In genomic region chr1:156487498-156487897, GRCm38 (mm10) we compare ENCODE assay signal across 18 mouse cellular contexts. TPM values are rescaled to one million over a fixed set of nuclear protein-coding genes. Genes with fewer than 3 reads are reported as not detected.
DNase-seq lines count a peak whose midpoint lies in the region; ATAC-seq and TF ChIP-seq lines count a peak whose summit lies in the region.
"Had no signal": no experiment of that assay in that cellular context is flagged by ENCODE, and none has a peak within 500 bp of the region (broad histone marks: within the 10 kb centered on the region; RNA-seq: fewer than 3 reads in every experiment).

No protein-coding gene starts in this region.

- TF ChIP-seq POLR2A in heart, adult 2 months (IDR thresholded peaks at IDR 0.05; ENCODE audit: insufficient read depth, low read depth, low read length) = no peak

- H3K27me3 ChIP-seq in heart, adult 2 months (ENCODE audit: control insufficient read depth, insufficient read depth, low read length) = no peaks in the 10 kb centered on the region
- no peaks in the 10 kb centered on the region for H3K27me3 ChIP-seq in Patski
- H3K27me3 ChIP-seq: forebrain, embryonic 13.5 days; limb, embryonic 15.5 days; neural tube, embryonic 15.5 days had no signal

- H3K9ac ChIP-seq in heart, adult 2 months (ENCODE audit: low read depth, low read length) = no peak overlapping the region
- H3K9ac ChIP-seq: forebrain, embryonic 13.5 days; limb, embryonic 15.5 days; neural tube, embryonic 15.5 days had no signal

- no peaks in the 10 kb centered on the region for H3K79me2 ChIP-seq in heart, adult 2 months (replicated peaks; ENCODE audit: control insufficient read depth, insufficient read depth, low read length)

- no peak for TF ChIP-seq EP300 in heart, adult 2 months (IDR thresholded peaks at IDR 0.05; ENCODE audit: insufficient read depth, low read depth, low read length)

- H3K27ac ChIP-seq in heart, adult 2 months = no peak overlapping the region
- H3K27ac ChIP-seq: forebrain, embryonic 13.5 days; limb, embryonic 15.5 days; neural tube, embryonic 15.5 days had no signal

- H3K36me3 ChIP-seq in heart, adult 2 months (ENCODE audit: control insufficient read depth, insufficient read depth, low read length) = no peaks in the 10 kb centered on the region
- H3K36me3 ChIP-seq: limb, embryonic 15.5 days; neural tube, embryonic 15.5 days had no signal

- intact Hi-C loops in heart, adult 2 months (cut with DNase I) = no loop called here
- intact Hi-C loops in heart, postnatal 25 days (cut with DNase I) = no loop called here

- POLR2A ChIA-PET in Patski (lab: Charles Lee) = no interaction called here

- peak; percentile 23; the same call in 1 of the 2 replicates for TF ChIP-seq CTCF in heart, adult 2 months (IDR thresholded peaks at IDR 0.05)
- peak; percentile 50 for TF ChIP-seq CTCF in Patski (IDR thresholded peaks at IDR 0.05)

- in situ Hi-C loops in Patski (cut with MboI; ENCODE audit: low pct_unique_long_range_greater_than_20kb) = no loop called here

- CTCF ChIA-PET in Patski (lab: Charles Lee) = no interaction called here

- no peaks in the 10 kb centered on the region for H3K4me1 ChIP-seq in heart, adult 2 months (ENCODE audit: control insufficient read depth, insufficient read depth, low read length)
- H3K4me1 ChIP-seq: forebrain, embryonic 13.5 days; limb, embryonic 15.5 days; neural tube, embryonic 15.5 days had no signal

- no peak for DNase-seq in heart, adult 2 months
- DNase-seq in heart, postnatal 25 days (ENCODE audit: low spot score) = no peak
- DNase-seq in lung, postnatal 36 days = peak; percentile 16
- no peak for DNase-seq in lung, adult 18-20 months
- DNase-seq in Patski (ENCODE audit: low read depth, low spot score) = no peak
- DNase-seq in cerebellum, postnatal 10 days = no peak
- no peak for DNase-seq in urinary bladder, postnatal 25 days (ENCODE audit: low spot score)
- DNase-seq: adrenal gland, postnatal 36 days; cerebellum, adult 2 months; gastrocnemius, postnatal 36 days; kidney, adult 18-20 months; kidney, postnatal 10 days; lung, postnatal 14 days; spleen, adult 18-20 months had no signal

- H3K4me3 ChIP-seq in heart, adult 2 months = no peak overlapping the region
- H3K4me3 ChIP-seq: forebrain, embryonic 13.5 days; limb, embryonic 15.5 days; neural tube, embryonic 15.5 days had no signal

- WGBS in heart, adult 2 months = 93% methylated on average over 7 of the region's 7 CpGs

- ATAC-seq in Patski = no peak
- ATAC-seq: forebrain, embryonic 13.5 days; midbrain, embryonic 16.5 days had no signal

RNA-seq across cellular contexts. Expression of gene Soat1, which starts 13.4 kb away (rescaled TPM):
- total RNA-seq in heart, adult 2 months (2021) = 1 to 10 TPM; 7.1 to 8.2 TPM
- polyA plus RNA-seq in heart, adult 2 months (2012; rRNA removed) = 5.6 and 13.3 TPM in 2 replicates
- total RNA-seq in heart, postnatal 25 days (2021) = 10 to 100 TPM in 1 of 2 experiments, 1 to 10 TPM in 1; 7.1 to 11.7 TPM
- 34.4 TPM for polyA plus RNA-seq in Patski (2021)

RNA-seq across cellular contexts. Expression of gene Gm10031, which starts 36.3 kb away (rescaled TPM):
- total RNA-seq in heart, adult 2 months (2021) = 10 to 100 TPM; 45.0 to 52.3 TPM
- polyA plus RNA-seq in heart, adult 2 months (2012; rRNA removed) = 9.5 and 16.3 TPM in 2 replicates
- 10 to 100 TPM; 47.4 to 53.4 TPM for total RNA-seq in heart, postnatal 25 days (2021)
- polyA plus RNA-seq in Patski (2021) = 27.7 TPM
